Mouse (Mus musculus) brain, embryonic 18.5 days (tissue): ENCODE data around the gene Sgk1.
"Not testable (repeated sequence)": the region's sequence is repeated elsewhere in the genome, so short reads cannot be mapped to it uniquely, and the experiment has no call there.

ENCODE experiments used
- DNase-seq: peaks from one replicate; pipeline ENCODE4 v3.0.0-alpha.2; 2012; ENCODE audit warnings: low read depth, low spot score

The Sgk1 gene

DNA sequence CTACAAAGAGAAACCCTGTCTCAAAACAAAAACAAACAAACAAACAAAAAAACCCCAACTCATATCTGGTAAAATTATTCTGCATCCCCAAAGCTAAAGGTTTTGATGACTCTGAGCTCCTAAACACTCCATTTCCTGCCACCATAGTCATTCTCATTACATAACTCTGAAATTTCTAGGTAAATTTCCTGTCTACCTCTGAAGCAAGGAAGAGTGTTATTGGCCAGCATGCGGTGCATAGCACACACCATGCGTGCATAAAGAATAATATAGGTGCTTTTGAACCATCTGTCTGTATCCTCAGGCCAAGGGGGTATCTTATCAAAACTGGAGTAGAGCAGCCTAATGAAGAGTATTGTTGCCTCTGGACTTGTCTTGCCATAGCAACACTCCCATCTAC is 13.8 kb upstream of the Sgk1 start:
- DNase-seq: no peak

DNA sequence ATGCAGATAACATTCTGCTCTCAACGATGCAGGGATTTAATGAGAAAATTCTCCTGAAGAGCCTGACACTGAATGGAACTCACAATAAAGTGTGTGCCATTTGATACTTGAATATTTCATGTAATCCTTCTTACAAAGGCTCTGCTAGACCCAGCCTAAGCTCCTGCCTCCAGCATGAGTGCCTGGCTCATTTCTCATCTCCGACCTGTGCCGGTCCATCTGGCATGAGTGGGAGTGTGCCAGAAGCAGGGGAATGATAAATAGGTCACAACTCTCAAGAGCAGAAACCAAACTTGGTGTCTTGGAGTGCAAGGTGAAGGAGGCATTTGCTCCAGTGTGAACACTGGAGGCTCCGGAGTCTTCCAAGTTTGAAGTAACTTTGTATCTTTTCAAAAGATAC is 13.4 kb upstream of the Sgk1 start:
- no peak for DNase-seq

DNA sequence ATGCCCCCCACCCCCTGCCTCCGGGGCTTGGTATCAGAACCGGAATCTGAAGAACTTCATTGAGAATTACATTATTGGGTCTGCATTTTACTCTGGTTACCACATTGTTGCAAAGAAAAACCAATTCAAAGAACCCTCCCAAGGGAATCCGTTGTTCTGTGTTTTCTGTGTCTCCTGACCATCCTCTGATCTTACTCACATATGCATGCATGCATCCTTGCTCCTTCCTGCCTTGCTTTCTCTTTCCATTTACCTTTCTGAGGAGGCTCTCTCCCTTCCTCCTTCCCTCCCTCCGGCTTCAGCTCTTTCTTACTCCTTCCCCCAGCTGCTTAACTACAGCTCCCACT is 174 bp upstream of the Sgk1 start:
- DNase-seq: no peak

GRCm38 (mm10) chr10:21883587-21883986 is 1.6 kb downstream of the Sgk1 start:
- no peak for DNase-seq

DNA sequence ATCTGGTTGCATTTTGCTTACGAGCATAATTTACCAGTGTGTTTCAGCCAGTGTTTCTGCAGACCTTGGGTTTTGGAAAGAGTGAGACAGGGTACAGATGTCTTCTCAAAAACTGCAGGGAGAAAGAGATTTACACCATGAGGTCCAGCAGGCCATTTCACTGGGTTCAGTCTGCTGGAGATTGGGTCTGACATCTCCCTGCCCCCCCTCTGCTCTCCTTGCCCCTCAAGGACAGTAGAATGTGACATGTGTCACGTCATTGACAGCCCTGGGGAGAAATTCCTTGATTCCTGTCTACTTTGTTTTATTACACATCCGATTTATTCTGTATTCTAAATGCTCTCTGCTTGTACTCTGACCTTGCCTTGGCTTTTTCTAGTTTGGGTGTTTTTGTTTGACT is 2.5 kb downstream of the Sgk1 start:
- DNase-seq: no peak

GRCm38 (mm10) chr10:21889141-21889765 is 7.3 kb downstream of the Sgk1 start:
- no peak for DNase-seq

DNA sequence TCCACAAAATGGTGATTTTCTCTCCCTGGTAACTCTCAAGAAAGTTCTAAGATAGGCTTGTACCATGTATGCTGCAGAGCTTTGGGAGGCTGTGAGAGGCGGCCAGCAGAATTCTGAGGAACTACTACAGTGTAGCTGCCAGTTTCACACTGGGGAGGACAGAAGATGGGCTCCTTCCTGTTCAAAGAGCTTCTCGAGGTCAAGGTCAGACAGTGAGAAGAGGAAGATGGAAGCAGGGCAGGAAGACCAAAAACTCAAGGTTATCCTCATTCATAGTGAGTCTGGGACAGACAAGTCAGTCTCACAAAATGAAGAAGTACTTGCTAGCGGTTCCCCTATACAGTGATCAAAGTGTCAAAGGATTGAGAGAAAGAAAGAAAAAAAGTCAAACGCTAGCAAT is 8.3 kb downstream of the Sgk1 start:
- DNase-seq: no peak

- DNase-seq: no peak
Measured at GRCm38 (mm10) chr10:21891442-21891841, 9.5 kb downstream of the Sgk1 start.

GRCm38 (mm10) chr10:21892104-21892503 is 10.1 kb downstream of the Sgk1 start:
- DNase-seq: no peak

DNA sequence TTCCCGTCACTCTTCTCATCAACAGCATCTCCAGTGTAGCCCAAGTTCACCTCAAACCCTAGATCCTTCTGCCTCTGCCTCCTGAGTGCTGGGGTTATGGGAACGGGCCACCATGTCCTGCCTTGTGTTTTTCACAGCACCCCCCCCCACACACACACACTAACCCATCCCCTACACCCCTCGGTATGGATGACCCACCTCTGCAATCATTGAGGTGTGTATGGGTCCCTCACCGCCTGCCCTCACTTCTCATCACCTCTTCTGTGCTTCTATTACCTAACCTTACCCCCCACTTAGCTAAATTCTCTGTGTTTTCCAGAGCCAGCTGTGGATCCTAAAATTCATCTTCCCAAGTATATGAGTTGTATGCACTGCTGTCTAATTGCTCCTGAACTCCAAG is 16.4 kb downstream of the Sgk1 start:
- DNase-seq: no peak

DNA sequence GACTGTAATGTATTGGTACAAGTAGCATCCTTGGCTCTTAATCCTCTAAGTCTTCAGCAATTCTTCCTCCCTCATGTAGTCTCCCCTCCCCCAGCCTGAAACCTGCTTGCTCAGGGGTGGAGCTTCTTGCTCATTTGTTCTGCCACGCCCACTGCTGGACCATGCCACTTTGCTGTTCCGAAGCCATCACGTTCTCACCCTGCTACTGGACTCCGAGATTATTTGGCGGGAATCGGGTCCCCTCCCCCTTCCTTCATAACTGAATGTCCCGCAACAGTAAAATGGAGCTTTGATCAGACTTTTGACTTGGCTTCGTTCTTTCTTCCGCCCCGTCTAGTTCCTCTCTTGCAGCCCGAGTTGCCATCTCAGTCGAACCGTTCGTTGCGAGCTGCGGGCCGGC is 16.9 kb downstream of the Sgk1 start:
- not testable (repeated sequence) for DNase-seq

DNA sequence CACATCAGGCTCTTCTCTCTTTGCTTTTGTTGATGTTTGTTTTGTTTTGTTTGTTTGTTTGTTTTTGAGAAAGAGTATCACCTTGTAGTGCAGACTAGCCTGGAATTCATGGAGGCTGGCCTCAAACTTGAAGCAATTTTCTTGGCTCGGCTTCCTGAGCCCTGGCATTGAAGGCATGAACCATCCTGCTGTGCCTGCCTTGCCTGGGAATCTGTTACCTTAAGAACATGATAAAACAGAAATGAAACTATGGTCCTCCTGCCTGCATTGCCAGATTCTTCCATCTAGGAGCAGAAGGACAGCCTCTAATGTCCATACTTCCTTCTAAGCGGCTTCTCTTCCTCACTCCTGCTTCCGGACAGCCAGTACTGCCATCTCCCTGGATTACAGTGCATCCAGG is 17.4 kb downstream of the Sgk1 start:
- no peak for DNase-seq

DNA sequence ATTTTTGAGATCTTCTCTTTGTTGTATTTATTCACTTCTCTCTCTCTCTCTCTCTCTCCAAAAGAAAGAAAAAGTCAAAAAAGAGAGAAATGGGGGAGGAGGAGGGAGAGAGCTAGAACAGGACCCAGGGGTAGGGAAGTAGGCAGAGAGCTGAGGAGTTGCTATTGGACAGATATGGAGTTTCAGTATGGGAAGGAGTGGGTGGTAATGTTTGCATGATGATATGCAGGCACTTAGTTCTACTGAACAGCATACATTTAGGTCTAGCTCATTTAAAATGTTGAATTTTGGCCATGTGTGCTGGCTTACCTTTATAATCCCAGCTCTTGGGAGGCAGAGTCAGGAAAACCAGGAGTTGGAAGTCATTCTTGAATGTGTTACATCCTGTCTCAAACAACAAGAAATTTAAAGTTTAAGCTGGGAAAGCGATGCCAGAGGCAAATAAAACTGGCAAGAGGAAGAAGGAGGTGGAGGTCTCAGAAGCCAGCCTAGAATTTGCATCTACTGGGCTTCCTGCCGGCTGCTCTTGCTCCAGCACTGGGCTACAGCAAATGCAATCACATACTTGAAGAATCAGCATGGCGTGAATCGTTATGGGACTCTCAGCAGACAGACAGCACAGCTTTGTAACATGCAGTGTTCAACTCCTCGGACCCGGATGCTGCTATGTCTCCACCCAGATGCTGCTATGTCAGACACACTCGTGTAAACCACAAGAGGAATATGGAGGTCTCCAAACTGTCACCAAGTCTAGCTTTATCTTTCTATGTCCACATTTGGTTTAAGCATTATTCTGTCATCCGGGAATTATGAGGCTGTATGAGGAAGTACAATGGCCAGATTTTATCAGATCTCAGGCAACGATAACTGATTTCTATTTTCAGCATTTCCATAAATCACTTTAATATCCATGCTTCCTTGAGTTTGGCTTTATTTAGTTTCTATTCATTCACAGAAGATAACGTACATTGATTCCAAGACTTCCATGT is 20.5 kb downstream of the Sgk1 start:
- DNase-seq: no peak

GRCm38 (mm10) chr10:21904151-21904550 is 22.2 kb downstream of the Sgk1 start:
- no peak for DNase-seq

DNA sequence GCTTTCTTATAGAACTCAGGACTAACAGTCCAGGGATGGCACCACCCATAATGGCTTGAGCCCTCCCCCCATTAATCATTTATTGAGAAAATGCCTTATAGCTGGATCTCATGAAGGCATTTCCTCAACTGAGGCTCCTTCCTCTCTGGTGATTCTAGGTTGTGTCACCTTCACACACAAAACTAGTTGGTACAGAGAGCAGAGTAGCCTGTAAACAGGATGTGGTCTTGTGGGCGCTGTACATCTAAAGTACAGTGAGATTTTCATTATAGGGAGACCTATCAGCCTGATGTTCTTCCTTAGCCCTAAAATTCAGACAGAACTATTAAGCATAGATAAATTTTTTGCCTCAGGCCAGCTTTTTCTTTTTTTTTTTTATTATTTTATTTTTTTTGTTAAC is 23.6 kb downstream of the Sgk1 start:
- no peak for DNase-seq

DNA sequence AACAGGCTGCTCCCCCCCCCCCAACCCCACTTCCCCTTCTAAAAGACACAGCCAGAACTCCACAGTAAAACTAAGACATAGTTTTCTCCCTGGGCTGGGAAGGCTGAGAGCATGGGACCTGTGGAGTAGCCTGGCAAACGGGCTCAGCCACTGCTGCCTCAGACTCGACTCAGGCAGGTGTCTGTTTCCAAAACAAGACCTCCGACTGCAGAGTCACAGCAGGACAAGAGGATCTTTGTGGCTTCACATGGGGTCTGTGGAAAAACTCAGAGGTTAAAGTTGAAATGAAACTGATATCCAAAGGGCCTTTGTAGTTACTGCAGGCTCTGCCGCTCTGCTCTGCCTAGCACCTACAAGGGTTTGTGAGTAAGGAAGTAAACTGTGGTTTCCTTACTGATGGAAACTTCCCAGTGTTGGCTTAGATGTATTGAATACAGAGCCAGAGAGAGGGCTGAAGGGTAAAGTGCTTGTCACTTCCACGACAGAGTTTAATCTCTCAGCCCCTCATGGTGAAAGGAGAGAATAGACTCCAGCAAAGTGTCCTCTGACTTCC is 25.0 kb downstream of the Sgk1 start:
- no peak for DNase-seq

DNA sequence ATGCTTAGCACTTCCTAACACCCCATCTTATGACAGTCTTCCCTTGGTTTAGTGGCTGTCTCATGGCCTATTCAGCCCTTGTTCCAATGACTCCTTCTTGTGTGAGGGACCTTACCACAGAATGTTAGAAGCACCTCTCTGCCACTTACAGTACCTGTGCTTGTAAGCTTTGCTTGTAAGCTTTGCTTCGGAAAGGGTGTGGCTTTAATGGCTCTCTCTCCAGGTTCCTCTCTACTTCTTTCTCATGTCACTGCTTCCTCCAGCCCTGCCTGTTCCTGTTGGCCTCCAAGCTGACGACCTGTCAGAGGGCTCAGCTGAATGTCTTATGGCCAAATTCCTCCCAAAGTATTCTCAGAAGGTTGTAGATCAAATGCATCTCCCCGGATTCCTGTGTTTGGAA is 25.8 kb downstream of the Sgk1 start:
- no peak for DNase-seq

- no peak for DNase-seq
Measured at GRCm38 (mm10) chr10:21908686-21909085, 26.7 kb downstream of the Sgk1 start.

GRCm38 (mm10) chr10:21910334-21910733 is 28.4 kb downstream of the Sgk1 start:
- DNase-seq: no peak

DNA sequence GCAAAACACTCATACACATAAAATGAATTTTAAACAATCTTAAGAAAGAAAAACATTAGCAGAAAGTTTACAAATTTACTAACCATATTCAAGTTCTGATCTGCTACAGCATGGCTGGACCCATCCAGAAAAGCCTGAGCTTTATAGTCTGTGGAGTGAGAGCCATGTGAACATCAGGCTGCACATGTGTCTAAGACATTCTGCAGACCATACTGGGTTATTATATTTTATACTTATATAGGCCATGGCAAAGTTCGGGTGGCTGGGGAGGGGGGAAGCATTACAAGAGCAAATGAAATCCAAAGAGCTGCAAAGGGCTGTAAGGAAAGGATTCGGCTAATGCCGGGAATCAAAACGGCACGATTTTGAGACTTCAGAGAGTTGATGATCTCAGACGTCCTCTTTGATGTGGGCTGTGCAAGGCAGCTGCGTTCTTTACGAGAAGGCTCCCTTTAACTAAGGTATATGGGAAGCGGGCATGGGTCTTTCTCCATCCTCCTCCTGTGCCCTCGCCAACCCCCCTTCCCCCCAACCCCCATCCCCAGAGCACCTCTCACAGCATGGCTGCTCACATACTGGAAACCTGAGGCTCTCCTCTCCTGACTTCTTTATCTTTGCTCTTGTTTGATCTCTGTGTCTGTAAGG is 29.4 kb downstream of the Sgk1 start:
- DNase-seq: no peak

DNA sequence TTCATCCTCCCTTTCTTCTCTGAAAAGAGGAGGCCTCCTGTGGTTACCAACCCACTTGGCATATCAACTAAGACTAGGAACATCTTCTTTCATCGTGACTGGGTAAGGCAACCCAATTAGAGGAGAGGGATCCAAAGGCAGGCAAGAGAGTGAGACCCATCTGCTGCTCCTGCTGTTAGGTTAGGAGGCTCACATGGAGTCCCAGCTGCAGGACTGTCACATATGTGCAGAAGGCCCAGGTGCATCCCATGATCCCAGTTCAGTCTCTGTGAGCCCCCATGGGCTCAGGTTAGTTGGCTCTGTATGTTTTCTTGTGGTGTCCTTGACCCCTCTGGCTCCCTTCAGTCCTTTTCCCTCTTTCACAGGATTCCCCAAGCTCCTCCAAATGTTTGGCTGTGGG is 32.8 kb downstream of the Sgk1 start:
- no peak for DNase-seq

DNA sequence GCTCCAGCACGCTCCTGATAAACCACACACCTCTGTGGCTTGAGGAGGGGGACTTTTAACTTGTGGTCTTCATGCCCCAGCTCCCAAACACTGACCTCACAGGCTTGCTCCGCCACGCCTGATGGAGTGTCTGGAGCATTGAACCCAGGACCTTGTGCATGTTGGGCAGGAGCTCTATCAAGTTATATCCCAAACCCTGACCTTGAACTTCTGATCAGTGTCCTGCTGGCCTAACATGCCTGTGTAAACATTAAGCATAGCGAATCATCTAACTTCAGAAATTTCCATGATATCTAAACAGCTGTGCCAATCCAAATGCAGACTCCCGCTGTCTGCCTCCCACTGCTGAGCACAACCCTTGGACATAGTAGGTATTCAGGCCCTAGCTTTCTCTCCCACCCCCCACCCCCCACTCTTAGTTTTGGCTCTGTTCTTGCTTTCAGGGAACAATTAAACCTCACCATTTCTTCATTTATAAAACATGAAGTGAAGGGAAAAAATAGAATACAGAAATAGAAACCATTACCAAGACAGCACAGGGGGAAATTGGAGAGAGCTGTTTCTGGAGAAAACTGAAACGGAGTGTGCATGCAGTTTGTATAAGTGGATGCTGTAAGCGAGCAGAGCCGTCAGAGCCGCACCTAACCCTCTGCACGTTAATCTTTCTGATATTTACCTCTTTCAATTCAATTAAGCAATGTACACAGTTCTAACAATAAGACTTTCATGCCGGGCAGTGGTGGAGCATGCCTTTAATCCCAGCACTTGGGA is 34.5 kb downstream of the Sgk1 start:
- DNase-seq: no peak
